Mouse (Mus musculus): Measurements from ENCODE around the gene Fstl4. TPM values are rescaled to one million over a fixed set of nuclear protein-coding genes. Genes with fewer than 3 reads are reported as not detected.

Fstl4 gene
- polyA plus RNA-seq, 1 experiment, result not detected

DNA sequence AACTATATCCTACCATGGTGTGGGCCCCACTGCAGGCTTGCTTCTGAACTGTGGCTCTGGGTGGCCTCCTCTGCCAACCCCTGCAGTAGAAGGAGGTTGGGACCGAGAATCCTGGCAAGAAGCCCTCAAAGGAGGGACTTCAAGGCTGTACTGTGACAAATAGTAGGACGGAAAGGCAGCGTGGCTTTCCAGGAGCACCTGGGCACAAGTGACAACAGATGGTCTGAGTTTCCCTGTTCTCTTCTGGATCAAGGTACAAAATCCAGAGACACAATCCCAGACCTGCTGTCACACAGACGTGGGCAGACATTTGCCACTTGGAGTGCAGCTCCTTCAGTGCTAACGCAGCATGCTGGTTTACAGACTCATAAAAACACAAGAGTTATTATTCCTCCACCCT lies 343.3 kb downstream of the Fstl4 start:
- TF ChIP-seq GATA1 (IDR thresholded peaks at IDR 0.05; ENCODE audit: low read length), result no peak

DNA sequence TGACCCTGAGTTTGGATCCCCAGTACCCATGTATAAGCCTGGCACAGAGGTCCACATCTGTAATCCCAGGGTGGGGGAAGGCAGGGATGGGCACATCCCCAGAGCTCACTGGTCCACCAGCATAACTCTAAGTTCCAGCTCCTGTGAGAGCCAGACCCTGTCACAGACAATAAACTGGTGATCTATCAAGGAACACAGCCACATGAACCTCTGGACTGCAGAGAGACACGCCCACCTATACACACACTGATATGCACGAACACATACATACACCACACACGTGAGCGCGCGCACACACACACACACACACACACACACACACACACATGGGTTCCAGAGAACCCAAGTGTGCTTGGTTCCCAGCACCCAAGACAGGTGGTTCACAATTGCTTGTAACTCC lies 344.4 kb downstream of the Fstl4 start:
- no peak for TF ChIP-seq GATA1 (IDR thresholded peaks at IDR 0.05; ENCODE audit: low read length)

DNA sequence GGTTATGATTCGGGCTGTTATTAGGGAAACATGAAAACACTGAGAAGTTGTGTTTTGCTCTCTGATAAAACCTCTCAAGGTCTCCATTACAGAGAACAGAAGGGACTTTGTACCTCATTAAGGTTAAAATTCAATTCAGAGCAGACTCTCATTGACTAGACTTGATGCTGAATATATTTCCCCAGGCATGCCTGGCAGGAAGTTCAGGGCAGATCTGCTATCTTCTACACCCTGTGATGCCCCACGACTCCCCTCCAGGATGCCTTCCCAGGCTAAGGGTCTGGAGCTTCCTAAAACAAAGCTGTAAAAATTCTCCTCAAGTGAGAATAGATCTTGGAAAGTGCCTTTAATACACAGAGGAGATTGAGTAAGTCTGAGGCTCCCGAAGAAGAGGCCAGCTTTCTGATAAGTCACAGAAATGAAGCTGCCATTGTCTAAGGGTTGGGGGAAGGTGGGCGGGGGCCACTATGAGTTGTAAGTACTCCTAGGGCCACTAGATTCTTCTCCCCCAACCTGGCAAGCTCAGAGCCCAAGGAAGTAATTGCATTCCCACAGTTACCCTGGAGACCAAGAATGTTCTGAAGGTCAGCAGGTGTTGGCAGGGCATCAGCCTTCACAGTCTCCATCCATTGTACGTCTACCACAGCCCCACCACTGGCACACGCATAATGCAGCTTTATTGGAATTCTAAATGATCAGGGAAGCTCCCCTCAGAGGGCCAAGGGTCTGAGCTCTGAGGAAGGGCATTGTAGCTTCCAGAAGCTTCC lies 345.4 kb downstream of the Fstl4 start:
- TF ChIP-seq GATA1 (IDR thresholded peaks at IDR 0.05; ENCODE audit: low read length), result no peak

DNA sequence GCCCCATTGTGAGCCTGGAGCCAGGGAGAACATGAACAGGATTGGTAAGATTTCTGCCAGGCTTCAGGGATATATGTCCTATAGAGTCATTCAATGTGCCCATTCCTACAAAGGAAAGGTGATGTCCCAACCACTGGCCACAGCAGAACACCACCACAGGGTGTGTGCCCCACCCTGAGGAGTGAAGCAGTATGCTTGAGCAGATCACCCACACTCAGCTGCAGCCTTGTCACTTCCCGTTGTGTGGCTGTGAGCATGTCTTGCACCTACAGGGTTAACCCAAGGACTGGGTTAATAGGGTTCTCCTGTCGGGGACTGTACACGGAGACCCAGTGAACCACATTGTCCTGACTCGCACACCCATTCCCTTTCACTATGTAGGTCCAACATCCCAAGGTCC lies 351.3 kb downstream of the Fstl4 start:
- no peak for TF ChIP-seq GATA1 (IDR thresholded peaks at IDR 0.05; ENCODE audit: low read length)

DNA sequence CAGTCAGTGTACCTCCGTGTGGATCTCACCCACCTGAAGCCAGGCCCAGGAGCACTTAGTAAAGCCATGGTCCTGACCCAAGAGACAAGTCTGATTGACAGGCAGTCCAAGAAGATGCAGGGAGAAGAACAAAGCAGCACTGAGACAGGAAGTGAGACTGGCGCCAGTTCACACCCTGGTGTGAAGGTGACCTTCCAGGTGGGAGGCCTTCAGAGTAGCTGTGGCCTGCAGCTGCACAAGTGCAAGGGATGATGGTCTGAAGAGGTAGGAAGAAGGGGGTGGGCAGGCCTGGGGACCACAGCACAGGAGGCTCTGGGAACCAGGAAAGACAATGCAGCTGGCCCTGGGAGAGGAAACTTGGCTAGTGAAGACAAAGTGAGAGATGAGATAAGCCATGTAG lies 351.9 kb downstream of the Fstl4 start:
- no peak for TF ChIP-seq GATA1 (IDR thresholded peaks at IDR 0.05; ENCODE audit: low read length)

DNA sequence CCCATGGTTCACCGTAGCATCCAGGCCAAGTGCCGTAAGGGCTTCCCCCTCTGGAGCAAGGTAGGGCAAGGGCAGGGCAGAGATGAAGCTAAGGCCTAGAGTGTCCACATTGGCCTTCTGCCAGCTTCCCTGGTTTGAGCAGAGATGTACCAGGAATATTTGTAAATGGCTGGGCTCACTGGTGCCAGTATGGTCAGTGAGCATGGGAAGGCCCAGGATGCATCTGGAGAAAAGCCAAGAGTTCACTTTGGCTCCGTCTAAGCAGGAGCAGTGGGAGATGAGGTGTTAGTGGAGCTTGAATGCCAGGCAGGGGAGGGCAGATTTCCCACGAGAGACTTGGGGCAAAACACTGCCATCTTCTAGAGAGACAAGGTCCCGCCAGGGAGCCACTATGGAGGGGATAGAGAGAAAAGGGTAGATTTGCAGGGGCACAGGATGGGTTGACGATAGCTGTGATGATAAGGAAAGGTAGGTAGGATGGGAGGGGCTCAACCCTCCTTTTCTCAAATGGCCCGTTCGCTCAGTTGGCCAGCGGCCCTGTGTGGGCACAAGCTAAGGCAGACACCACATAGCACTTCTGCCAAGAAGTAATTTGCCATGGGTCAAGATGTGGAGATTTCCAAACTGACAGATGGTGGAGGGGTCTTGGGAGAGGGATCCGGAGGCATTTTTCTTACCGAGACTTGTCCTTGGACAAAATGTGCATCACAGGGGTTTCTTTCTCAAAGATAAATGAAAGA lies 354.0 kb downstream of the Fstl4 start:
- no peak for TF ChIP-seq GATA1 (IDR thresholded peaks at IDR 0.05; ENCODE audit: low read length)

DNA sequence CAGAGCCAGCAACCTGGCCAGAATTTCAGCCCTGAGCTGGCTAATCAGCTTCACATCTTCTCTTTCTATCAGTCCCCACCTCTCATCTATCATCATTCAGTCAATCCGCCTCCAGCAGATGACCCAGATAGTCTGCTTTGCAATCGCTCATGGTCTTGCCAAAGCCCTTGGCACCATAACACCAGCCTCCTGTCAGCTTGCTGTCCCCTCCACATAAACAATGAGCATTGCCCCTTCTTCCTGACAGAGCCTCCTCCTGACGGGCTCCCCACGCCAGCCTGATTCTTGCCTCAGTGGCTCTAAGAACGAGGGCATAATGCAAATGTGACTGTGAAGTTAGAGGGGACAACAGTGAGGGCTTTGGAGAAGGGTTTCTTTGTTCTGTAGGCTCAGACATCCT lies 355.5 kb downstream of the Fstl4 start:
- TF ChIP-seq GATA1 (IDR thresholded peaks at IDR 0.05; ENCODE audit: low read length), result no peak

DNA sequence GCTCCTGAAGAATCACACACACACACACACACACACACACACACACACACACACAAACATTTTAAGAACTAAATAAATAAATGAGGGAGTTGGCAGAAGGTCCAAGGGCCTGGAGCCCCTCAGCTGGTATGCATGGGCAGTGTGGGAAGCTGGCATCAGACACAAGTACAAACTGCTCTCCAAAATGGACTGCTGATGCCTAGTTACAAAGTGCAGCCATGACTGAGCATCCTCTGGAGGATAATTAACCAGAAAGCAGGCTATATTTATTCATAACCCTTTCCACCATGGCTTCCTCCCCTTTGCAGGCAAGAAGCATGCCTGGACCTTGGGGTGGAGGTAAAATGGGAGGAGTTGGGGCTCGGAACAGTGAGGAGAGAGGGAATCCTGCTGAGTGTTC lies 356.8 kb downstream of the Fstl4 start:
- no peak for TF ChIP-seq GATA1 (IDR thresholded peaks at IDR 0.05; ENCODE audit: low read length)

DNA sequence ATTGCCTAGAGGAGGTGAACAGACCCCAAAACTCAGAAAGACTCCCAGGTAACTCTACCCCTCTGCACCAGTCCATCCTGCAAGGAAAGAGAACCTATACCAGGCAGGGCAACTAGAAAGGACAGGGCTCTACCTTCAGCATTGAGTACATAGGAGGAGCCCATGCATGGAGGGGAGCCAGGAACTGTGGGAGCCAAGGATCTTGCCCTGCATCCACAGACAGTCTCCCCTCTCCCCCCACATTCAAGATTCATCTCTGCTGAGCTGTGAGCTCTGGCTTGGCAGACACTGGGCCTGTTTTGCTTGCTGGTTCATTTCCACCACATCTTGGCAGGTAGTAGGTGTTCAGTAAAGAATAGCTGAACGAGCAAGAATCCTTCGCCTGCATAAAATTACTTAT lies 360.4 kb downstream of the Fstl4 start:
- TF ChIP-seq GATA1 (IDR thresholded peaks at IDR 0.05; ENCODE audit: low read length), result no peak

DNA sequence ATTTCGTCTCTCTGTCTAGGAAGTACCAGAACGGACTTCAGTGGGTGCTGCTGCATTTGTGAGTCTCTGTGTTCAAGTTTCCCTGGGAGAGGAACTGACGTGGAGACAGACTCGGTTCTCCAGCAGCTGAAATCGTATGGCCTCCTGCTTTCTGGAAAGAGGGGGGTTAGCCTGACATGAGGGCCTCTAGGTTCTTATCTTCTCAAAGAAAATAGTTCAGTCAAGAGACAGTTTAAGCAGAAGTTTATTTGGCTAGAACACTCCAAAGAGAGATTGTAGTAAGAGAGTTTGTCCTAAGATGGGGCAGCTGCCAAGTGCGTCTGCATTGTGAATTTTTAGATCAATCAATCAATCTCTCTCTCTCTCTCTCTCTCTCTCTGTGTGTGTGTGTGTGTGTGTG lies 362.2 kb downstream of the Fstl4 start:
- TF ChIP-seq GATA1 (IDR thresholded peaks at IDR 0.05; ENCODE audit: low read length), result no peak

DNA sequence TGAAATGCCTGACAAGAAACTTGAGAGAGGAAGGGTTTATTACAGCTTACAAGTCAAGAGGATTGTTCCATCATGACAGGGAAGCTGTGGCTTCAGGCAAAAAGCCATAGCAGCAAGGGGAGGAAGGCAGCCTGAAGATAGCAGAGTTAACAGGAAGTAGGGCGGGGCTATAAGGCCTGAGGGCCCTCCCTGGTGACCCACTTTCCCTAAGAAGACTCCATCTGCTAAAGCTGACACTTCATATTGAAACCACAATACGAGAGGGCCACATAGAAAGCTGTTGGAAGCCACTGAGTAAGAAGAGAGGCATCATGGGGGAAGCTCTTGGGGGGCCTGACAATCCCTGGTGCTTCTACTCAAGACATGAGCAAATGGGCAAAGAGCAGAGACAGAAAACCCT lies 364.2 kb downstream of the Fstl4 start:
- TF ChIP-seq GATA1 (IDR thresholded peaks at IDR 0.05; ENCODE audit: low read length), result no peak

DNA sequence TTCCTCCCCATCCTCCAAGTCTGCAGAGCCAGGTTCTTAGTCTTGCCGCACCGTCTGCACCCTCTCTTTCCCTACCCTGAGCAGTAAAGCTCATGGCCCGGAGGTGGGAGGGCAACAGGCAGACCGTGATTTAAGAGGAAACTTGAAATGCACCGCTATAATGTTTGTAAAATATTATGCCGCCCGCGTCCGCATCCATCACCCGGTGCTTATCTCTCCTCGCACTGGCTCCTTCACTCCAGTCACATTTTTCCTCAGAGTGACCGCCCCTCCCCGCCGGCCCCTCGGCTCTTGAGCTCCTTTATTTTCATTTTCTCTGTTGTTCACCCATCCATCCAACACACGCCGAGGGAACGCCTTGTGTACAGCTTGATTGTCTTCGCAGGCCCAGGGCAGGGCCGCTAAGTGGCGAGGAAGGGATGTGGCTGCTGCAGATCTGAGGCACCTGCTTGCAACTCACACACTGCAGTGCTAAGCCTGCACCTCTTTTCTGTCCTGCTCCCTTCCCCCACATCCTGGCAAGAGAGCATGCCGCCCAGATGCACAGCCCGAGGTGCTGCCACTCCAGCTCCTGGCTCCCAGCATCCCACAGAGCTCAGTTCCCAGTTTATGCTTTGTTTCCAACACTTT lies 368.1 kb downstream of the Fstl4 start:
- TF ChIP-seq GATA1 (IDR thresholded peaks at IDR 0.05; ENCODE audit: low read length), result no peak

DNA sequence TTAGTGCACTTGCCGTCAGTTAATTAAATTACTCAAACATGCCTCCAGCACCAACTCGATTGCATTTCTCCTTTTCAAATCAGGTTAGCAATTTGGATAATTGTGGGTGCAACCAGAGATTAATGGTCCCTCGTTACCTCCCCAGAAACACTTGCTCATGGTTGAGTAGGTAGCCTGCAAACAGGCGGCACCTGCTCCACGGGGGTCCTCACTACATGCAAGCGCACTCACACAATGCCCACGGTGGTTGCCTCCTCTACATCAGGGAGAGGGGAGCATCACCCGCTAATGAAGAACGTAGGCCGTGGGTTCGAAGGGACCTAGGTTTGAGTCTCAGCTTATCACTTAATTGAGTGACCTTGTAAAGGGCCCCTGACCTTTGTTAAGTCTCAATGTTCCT lies 371.9 kb downstream of the Fstl4 start:
- no peak for TF ChIP-seq GATA1 (IDR thresholded peaks at IDR 0.05; ENCODE audit: low read length)

DNA sequence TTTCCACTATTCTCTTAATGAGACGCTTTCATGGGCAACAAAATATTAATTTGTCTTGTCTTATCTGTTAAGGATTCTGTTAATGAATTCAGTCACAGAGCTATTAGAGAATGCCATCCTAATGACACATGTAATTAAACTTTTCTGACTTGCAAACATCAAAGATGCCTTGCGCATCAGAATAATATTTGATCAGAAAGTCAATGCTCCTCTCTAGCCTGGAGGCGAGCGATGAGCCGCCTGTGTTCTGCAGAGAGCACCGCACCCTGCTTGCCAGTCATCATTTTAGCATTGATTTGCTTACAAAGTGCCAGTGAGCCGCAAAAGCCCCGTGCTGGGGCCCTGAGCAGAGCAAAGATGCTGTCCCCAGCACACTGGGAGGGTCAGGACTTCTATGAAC lies 372.9 kb downstream of the Fstl4 start:
- no peak for TF ChIP-seq GATA1 (IDR thresholded peaks at IDR 0.05; ENCODE audit: low read length)

DNA sequence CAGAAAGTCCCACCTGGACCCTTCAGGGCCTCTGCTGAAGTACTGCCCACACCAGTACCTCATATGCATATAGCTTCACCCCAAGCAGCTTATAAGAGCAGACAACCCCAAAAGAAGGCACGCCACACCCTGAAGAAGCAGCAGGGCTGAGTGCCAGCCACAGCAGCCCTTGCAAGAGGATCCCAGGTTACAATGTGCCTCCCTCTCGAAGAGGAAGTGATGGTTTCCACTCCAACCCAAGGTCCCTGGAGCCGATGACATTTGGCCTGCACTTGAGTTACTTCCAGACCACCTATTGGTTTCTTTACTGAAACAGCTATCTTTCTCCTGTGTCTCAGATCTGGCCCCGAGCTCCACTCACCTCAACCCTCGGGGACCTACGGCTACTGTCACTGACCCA lies 373.8 kb downstream of the Fstl4 start:
- no peak for TF ChIP-seq GATA1 (IDR thresholded peaks at IDR 0.05; ENCODE audit: low read length)

DNA sequence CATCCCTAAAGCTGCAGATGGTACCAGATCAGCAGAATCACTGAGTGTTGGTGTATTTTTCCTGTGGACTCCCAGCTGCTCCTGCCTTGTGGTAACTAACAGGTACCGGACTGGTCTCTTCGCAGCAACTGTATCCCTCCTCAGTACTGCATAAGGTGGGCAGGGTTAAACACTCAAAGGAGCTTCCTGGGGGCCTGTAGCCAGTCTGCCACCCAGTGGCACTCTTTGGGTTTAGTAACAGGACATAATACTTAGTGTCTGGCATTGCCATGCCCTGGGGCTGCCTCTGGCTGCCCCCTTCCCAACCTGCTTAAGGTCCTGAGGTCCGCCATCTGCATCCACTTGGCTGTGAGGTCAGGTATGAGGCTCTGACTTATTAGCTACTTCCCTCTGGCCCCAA lies 375.2 kb downstream of the Fstl4 start:
- no peak for TF ChIP-seq GATA1 (IDR thresholded peaks at IDR 0.05; ENCODE audit: low read length)

DNA sequence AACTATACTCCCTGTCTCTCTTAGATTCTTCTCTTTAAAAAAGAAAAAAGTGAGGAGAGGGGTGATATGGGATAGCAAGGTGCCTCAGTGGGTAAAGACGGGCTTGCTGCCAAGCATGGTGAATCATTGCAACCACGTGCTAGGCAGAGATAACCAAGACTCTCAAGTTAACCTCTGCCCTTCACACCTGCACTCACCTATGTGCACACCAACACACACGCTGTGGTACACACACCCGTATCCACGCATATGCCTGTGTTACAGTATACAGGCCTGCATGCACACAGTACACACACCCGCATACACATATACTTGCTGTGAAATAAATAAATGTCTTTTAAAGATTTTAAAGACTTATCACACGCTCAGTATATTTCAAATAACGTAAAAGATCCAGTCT lies 375.8 kb downstream of the Fstl4 start:
- no peak for TF ChIP-seq GATA1 (IDR thresholded peaks at IDR 0.05; ENCODE audit: low read length)
